Mouse (Mus musculus) c-Kit-positive CD71-negative TER-119-negative erythroid progenitor cells, embryonic 14.5 days (primary cell): ENCODE data around the gene C2cd2.

Source experiments
- DNase-seq: peaks from one replicate; pipeline ENCODE4 v3.0.0-alpha.2; 2013; ENCODE audit warnings: low read depth

The C2cd2 gene

DNA sequence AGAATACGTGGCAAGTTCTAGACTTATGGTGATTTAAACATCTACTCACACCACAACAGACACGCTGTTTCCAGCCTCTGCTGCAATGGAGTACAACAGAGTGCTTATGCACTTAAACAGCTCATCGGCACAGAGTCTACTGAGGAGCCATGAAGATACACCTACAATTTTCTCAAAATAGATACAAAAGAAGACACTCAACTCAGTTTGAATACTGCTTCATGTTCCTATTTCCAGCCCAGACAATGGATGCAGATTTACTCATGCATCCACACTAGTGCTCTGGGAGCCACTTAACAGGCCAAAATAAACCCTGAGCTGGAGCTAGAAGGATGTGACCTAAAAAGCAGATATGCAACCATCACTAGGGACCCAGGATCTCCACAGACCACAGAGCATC lies 153.5 kb downstream of the C2cd2 start:
- no peak for DNase-seq

DNA sequence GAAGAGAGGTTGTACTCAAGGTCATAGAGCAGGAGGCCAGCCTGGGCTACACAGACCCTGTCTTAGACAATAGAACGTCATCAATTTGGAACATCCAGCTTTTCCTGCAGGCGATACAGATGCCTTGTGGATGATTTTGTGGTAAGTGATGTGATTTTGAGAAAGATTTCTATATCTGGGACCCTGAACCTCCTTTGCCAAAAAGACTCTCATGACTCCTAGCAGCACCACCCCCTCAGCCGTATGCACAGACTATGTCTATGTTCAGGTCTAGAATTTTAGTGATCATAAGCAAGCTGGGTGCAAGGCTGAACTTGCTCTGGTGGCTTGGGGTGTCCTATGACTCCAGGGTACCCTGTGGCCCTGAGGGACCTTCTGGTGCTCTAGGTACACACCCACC lies 156.8 kb downstream of the C2cd2 start:
- DNase-seq: no peak
